Mouse (Mus musculus): ENCODE results near the gene Smg5. TPM values are rescaled to one million over a fixed set of nuclear protein-coding genes. Genes with fewer than 3 reads are reported as not detected.

Smg5 gene
- polyA plus RNA-seq, 1 experiment from 2014 or later: 52.0 TPM

DNA sequence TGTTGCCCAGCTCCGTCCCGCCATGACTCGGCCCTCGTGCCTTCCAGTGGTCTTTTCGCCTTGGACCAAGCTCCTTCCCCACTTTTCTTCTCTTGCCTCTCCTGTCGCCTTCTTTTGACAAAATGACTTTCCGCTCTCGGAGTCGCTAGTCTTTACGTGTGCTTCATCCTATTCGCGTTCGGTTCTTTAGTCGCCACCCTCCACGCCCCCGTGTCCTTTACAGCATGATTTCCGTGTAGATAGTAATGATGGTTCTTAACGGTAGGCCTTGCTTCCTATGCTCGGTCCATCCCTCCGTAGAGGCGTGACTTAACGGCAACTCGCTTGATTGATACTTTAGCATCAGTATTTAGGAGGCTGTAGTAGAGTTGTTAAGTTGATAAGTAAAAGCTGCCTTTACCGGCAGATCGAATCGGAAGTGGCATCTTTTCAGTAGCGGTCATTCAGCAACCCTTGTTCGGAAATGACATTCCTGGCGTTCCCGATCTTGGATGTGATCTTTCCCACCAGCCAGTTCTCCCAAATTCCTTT, 38.7 kb upstream of the Smg5 start:
- Histone ChIP-seq H3K36me3 (ENCODE audit: control insufficient read depth, insufficient read depth, low read length) (peaks cover 27% of the 10 kb centered on the region), H3K9ac (ENCODE audit: low read depth, low read length) (peak overlapping the region; percentile 92), H3K27me3 (replicated peaks; ENCODE audit: control insufficient read depth, insufficient read depth, low read length) (no peaks in the 10 kb centered on the region), H3K4me2 (peak overlapping the region; percentile 80), H3K4me1 (replicated peaks; ENCODE audit: control insufficient read depth, insufficient read depth, low read length) (peaks cover 17% of the 10 kb centered on the region), H3K4me3 (ENCODE audit: low read depth, low read length) (peak overlapping the region; percentile 81), H3K9me3 (ENCODE audit: control insufficient read depth, low read length) (no peaks in the 10 kb centered on the region), H3K27ac (ENCODE audit: low read depth, low read length) (peak overlapping the region; percentile 88)
- DNase-seq (ENCODE audit: low spot score) (no peak), ATAC-seq (replicated peaks; ENCODE audit: low FRiP score) (no peak)
- WGBS: 0% methylated on average over 30 of the region's 30 CpGs

DNA sequence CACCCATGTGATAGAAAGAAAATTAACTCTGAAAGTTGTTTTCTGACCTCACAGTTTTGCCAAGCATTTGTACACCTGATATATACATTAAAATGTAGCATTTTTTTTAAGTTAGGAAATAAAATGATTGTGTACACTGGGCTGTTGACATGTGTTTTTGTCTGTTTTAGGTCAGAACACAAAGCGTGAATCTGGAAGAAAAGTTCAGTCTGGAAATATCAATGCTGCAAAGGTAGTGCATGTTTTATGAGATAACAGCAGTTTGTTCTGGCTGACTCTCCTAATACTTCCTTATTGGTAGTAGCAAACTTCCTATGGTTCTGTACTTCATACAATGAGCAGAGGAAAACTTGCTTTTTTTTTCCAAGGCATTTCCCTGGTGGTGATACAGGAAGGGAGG, 36.9 kb upstream of the Smg5 start:
- Histone ChIP-seq H3K36me3 (ENCODE audit: control insufficient read depth, insufficient read depth, low read length) (peaks cover 41% of the 10 kb centered on the region), H3K4me1 (replicated peaks; ENCODE audit: control insufficient read depth, insufficient read depth, low read length) (peaks cover 17% of the 10 kb centered on the region), H3K9ac (ENCODE audit: low read depth, low read length) (no peak overlapping the region), H3K27me3 (replicated peaks; ENCODE audit: control insufficient read depth, insufficient read depth, low read length) (no peaks in the 10 kb centered on the region), H3K27ac (ENCODE audit: low read depth, low read length) (no peak overlapping the region), H3K9me3 (ENCODE audit: control insufficient read depth, low read length) (no peaks in the 10 kb centered on the region), H3K4me3 (ENCODE audit: low read depth, low read length) (peak overlapping the region; percentile 81; the same call in 1 of the 2 replicates), H3K4me2 (peak overlapping the region; percentile 80)
- DNase-seq (ENCODE audit: low spot score) (no peak), ATAC-seq (replicated peaks; ENCODE audit: low FRiP score) (no peak)
- 45% methylated on average over 1 of the region's 1 CpGs for WGBS

DNA sequence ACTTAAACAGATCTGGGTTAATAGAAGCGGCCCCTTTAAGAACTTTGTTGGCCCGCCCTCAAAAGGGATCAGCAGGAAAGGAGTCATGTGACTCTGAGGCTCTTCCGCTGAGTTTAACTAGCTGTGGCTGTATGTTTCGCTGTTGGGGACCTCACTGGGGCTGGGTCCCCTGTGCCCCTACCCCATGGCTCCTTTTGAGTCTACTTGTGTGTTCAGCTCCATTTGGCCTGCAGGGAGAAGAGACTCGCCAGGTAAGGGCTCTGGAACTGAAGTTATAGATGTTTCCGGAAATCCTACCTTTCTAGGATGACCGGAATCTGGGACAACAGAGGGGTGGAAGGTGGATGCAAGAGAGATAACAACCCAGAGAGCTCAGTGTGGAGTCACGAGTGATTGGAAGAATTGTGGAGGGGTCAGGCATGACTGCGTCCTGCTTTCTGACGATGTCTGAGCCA, 11.1 kb upstream of the Smg5 start, which contains the start of gene Glmp:
Gene Glmp (plus strand): TSS at position 73 of the 455 bp plus-strand sequence.
- Histone ChIP-seq H3K4me2 (peak within 1 kb of the TSS; percentile 86), H3K4me1 (replicated peaks; ENCODE audit: control insufficient read depth, insufficient read depth, low read length) (peaks cover 7% of the 10 kb centered on the region), H3K36me3 (ENCODE audit: control insufficient read depth, insufficient read depth, low read length) (peaks cover 28% of the 10 kb centered on the region), H3K4me3 (ENCODE audit: low read depth, low read length) (peak within 1 kb of the TSS; percentile 69), H3K27ac (ENCODE audit: low read depth, low read length) (peak within 1 kb of the TSS; percentile 2; the same call in 1 of the 2 replicates), H3K9ac (ENCODE audit: low read depth, low read length) (peak within 1 kb of the TSS; percentile 61), H3K9me3 (ENCODE audit: control insufficient read depth, low read length) (no peaks in the 10 kb centered on the region), H3K27me3 (replicated peaks; ENCODE audit: control insufficient read depth, insufficient read depth, low read length) (no peaks in the 10 kb centered on the region)
- DNase-seq (ENCODE audit: low spot score): peak; percentile 62
- peak; percentile 83 for ATAC-seq (replicated peaks; ENCODE audit: low FRiP score)
- 3% methylated on average over 10 of the region's 10 CpGs for WGBS

DNA sequence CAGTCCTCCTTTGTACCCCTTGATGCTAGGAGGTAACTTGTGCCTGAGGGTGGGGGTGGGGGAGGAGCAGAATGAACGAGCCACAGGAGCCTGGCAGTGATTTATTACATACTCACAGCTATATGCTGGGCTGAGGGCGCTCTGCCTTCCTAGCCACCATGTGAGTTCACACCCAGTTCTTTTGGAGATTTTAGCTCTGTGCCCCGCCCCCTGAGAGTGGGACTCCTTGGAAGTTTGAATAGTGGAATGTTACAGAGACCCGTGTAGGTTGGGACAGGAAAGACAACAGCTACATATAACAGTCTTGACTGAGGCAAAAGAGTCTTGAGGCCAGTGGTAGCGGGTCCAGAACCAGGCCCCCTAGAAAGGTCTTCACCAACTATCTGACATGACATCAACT, 7.1 kb upstream of the Smg5 start:
- no peak for ATAC-seq (replicated peaks; ENCODE audit: low FRiP score)

DNA sequence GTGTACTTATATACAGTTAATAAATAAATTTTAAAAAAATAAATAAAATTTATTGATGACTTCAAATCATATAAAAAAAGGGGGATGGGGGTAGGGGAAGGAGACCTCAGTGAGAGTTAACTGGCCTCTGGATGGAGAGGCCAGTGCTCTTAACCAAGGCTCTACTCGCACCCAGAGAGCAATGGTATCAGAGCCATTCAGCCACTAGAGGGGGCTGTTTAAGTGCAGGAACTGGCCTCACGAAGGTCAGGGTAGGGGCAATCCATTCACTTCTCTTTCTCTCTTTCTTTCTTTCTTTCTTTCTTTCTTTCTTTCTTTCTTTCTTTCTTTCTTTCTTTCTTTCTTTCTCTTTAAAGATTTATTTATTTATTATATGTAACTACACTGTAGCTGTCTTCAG, 4.8 kb upstream of the Smg5 start:
- no peak for ATAC-seq (replicated peaks; ENCODE audit: low FRiP score)
- Histone ChIP-seq H3K4me2 (no peak overlapping the region), H3K4me3 (ENCODE audit: low read depth, low read length) (no peak overlapping the region), H3K27ac (ENCODE audit: low read depth, low read length) (no peak overlapping the region), H3K9me3 (ENCODE audit: control insufficient read depth, low read length) (no peaks in the 10 kb centered on the region), H3K9ac (ENCODE audit: low read depth, low read length) (no peak overlapping the region), H3K36me3 (ENCODE audit: control insufficient read depth, insufficient read depth, low read length) (peaks cover 5% of the 10 kb centered on the region), H3K27me3 (replicated peaks; ENCODE audit: control insufficient read depth, insufficient read depth, low read length) (no peaks in the 10 kb centered on the region), H3K4me1 (replicated peaks; ENCODE audit: control insufficient read depth, insufficient read depth, low read length) (peaks cover 14% of the 10 kb centered on the region)
- WGBS: 14% methylated on average over 2 of the region's 2 CpGs
- no peak for DNase-seq (ENCODE audit: low spot score)

More for the DNA sequence above, 7.1 kb upstream of the Smg5 start:
- Histone ChIP-seq H3K36me3 (ENCODE audit: control insufficient read depth, insufficient read depth, low read length) (peaks cover 3% of the 10 kb centered on the region; the same call in 1 of the 2 replicates), H3K4me3 (ENCODE audit: low read depth, low read length) (no peak overlapping the region), H3K4me2 (no peak overlapping the region), H3K27me3 (replicated peaks; ENCODE audit: control insufficient read depth, insufficient read depth, low read length) (no peaks in the 10 kb centered on the region), H3K9me3 (ENCODE audit: control insufficient read depth, low read length) (no peaks in the 10 kb centered on the region), H3K27ac (ENCODE audit: low read depth, low read length) (no peak overlapping the region), H3K4me1 (replicated peaks; ENCODE audit: control insufficient read depth, insufficient read depth, low read length) (peaks cover 10% of the 10 kb centered on the region), H3K9ac (ENCODE audit: low read depth, low read length) (no peak overlapping the region)
- 75% methylated on average over 5 of the region's 5 CpGs for WGBS
- DNase-seq (ENCODE audit: low spot score): no peak

DNA sequence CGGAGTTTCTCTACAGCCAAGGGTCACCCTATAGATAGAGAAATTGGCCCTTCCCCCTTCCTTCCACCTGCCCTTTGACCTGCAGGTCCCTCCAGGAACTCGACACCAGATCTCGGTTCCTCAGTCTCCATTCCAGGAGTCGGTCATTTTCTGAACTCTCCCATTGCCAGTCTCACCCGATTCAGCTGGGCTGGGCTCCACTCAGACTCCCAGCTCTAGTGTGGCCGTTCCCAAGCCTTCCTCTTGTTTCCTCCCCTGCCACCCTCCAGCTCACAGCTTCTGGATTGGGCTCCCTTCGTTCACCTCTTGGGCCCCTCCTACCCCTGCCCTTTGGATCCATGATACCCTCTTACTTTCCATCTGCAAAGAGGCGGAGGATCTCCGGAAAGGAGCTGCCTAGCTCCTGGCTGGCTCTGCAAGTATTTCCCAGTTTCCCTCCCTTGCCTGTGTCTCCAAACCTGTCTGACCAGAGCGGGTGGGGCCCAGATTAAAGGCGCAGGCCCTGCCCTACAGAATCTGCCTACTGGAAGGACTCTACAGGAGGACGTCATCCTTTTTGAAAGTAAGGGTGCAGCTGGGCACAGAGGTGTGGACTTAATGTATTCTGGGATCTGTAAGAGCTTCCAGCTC, 1.9 kb upstream of the Smg5 start:
- peak overlapping the region; percentile 95; the same call in 1 of the 2 replicates for H3K9ac ChIP-seq (ENCODE audit: low read depth, low read length)
- ATAC-seq (replicated peaks; ENCODE audit: low FRiP score): 0 out of 2 replicates have a peak, but pooled peaks have one; percentile 13
- peak; percentile 43 for DNase-seq (ENCODE audit: low spot score)
- H3K27me3 ChIP-seq (replicated peaks; ENCODE audit: control insufficient read depth, insufficient read depth, low read length): no peaks in the 10 kb centered on the region
- H3K27ac ChIP-seq (ENCODE audit: low read depth, low read length): no peak overlapping the region
- peak overlapping the region; percentile 83 for H3K4me2 ChIP-seq
- peaks cover 34% of the 10 kb centered on the region for H3K4me1 ChIP-seq (replicated peaks; ENCODE audit: control insufficient read depth, insufficient read depth, low read length)
- no peaks in the 10 kb centered on the region for H3K9me3 ChIP-seq (ENCODE audit: control insufficient read depth, low read length)
- peaks cover 2% of the 10 kb centered on the region; the same call in 1 of the 2 replicates for H3K36me3 ChIP-seq (ENCODE audit: control insufficient read depth, insufficient read depth, low read length)
- peak overlapping the region; percentile 86 for H3K4me3 ChIP-seq (ENCODE audit: low read depth, low read length)
- 50% methylated on average over 12 of the region's 12 CpGs for WGBS

DNA sequence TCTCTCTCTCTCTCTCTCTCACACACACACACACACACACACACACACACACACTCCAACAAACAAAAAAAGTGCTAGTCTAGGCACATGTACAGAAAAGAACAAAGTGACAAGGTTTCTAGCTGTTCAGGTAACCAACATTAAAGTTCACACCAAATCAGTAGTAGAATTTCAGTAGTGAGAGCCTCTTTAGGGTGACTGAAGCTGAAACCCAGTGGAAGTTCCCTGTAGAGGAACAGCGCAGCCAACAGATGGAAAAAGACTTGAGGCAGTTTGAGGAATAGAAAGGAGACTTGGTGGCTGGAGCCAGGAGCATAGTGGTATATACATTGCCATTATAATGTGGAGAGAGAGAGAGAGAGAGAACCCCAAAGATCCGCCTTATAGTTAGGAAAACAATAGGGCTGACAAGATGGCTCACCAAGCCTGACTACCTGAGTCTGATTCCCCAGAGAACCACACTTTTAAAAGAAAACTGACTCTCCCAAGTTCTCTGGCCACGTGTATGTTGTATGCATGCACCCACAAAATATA, 1.1 kb upstream of the Smg5 start:
- Histone ChIP-seq H3K36me3 (ENCODE audit: control insufficient read depth, insufficient read depth, low read length) (peaks cover 2% of the 10 kb centered on the region; the same call in 1 of the 2 replicates), H3K9me3 (ENCODE audit: control insufficient read depth, low read length) (no peaks in the 10 kb centered on the region), H3K27ac (ENCODE audit: low read depth, low read length) (peak overlapping the region; percentile 97), H3K4me1 (replicated peaks; ENCODE audit: control insufficient read depth, insufficient read depth, low read length) (peaks cover 37% of the 10 kb centered on the region), H3K4me2 (peak overlapping the region; percentile 83), H3K9ac (ENCODE audit: low read depth, low read length) (peak overlapping the region; percentile 95), H3K27me3 (replicated peaks; ENCODE audit: control insufficient read depth, insufficient read depth, low read length) (no peaks in the 10 kb centered on the region), H3K4me3 (ENCODE audit: low read depth, low read length) (peak overlapping the region; percentile 86)
- DNase-seq (ENCODE audit: low spot score) (no peak), ATAC-seq (replicated peaks; ENCODE audit: low FRiP score) (no peak)
- WGBS: 23% methylated on average over 3 of the region's 3 CpGs

DNA sequence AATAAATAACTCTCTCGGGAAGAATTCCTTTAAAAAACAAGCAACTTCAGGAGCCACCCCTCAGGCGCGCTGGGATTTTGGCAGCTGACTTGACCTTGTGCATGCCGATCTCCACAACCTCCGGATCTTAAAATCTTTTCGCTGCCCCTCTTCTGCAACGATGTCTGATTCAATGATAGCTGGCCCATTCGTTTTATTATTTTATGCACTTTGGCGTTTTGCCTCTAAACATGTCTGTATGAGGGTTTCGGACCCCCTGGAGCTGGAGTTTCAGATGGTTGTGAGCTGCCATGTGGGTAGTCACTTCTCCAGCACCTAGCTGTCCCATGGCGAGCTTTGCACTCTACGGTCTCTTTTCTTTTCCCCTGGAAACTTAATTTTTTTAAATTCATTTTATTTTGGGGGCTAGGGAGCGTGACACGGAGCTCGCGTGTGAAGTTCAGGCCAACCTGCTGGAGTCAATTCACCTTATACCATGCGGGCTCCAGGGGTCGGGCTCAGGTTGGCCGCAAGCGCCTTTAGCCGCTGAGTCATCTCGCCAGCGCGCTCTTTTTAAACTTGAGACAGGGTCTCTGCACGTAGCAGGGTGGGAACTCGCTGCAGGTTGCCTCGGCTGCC, 515 bp upstream of the Smg5 start:
- no peak for DNase-seq (ENCODE audit: low spot score)
- Histone ChIP-seq H3K27ac (ENCODE audit: low read depth, low read length) (peak overlapping the region; percentile 97), H3K36me3 (ENCODE audit: control insufficient read depth, insufficient read depth, low read length) (peaks cover 2% of the 10 kb centered on the region; the same call in 1 of the 2 replicates), H3K9me3 (ENCODE audit: control insufficient read depth, low read length) (no peaks in the 10 kb centered on the region), H3K4me2 (peak overlapping the region; percentile 83), H3K4me3 (ENCODE audit: low read depth, low read length) (peak overlapping the region; percentile 86), H3K9ac (ENCODE audit: low read depth, low read length) (peak overlapping the region; percentile 95), H3K4me1 (replicated peaks; ENCODE audit: control insufficient read depth, insufficient read depth, low read length) (peaks cover 37% of the 10 kb centered on the region), H3K27me3 (replicated peaks; ENCODE audit: control insufficient read depth, insufficient read depth, low read length) (no peaks in the 10 kb centered on the region)
- 1% methylated on average over 27 of the region's 27 CpGs for WGBS
- ATAC-seq (replicated peaks; ENCODE audit: low FRiP score): peak; percentile 32; the same call in 1 of the 2 replicates
